10 mouse cellular contexts compared by ENCODE assay signal in the genomic region with DNA sequence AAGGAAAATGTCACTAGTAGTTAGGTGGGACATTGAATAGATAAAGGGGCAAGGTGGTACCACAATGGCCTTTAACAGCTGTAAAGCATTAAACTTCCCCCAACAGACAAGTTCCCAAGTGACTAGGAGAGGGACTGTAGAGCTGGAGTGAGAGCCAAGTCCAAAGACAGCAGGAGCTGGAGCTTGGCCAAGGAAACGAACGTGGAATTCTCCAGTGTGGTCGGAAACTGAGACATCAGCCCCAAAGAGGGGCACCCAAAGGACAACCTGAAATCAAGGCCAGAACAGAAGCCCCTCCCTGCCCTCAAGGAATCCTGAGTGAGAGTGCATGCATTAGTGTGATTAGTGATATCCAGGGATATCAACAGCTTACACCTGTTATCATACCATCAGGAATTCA. TPM values are rescaled to one million over a fixed set of nuclear protein-coding genes. Genes with fewer than 3 reads are reported as not detected.
DNase-seq lines count a peak whose midpoint lies in the region; ATAC-seq and TF ChIP-seq lines count a peak whose summit lies in the region.
"Had no signal": no experiment of that assay in that cellular context is flagged by ENCODE, and none has a peak within 500 bp of the region (broad histone marks: within the 10 kb centered on the region; RNA-seq: fewer than 3 reads in every experiment).

No protein-coding gene starts in this region.

- ATAC-seq in stomach, postnatal 0 days (ENCODE audit: low FRiP score, low TSS enrichment), result no peak
- no peak for ATAC-seq in granulocyte monocyte progenitor cell, adult 5-6 weeks (replicated peaks; ENCODE audit: poor library complexity, severe bottlenecking)

- H3K4me2 ChIP-seq in stomach, postnatal 0 days (replicated peaks; ENCODE audit: low read depth), result peak overlapping the region; percentile 4; the same call in 1 of the 2 replicates

- peaks cover 6% of the 10 kb centered on the region for H3K4me1 ChIP-seq in stomach, postnatal 0 days (replicated peaks; ENCODE audit: control insufficient read depth, insufficient read depth)

- TF ChIP-seq EP300 in stomach, postnatal 0 days (optimal IDR thresholded peaks at IDR 0.05), result no peak

- DNase-seq in heart, adult 18-20 months, result peak; percentile 22 to 37
- DNase-seq in heart, adult 11 months, result no peak
- peak; percentile 29 for DNase-seq in right cerebral cortex, postnatal 4 days
- no peak for DNase-seq in right cerebral cortex, postnatal 25 days
- DNase-seq in kidney, adult 9 months, result peak; percentile 45
- no peak for DNase-seq in stomach, postnatal 0 days (ENCODE audit: low spot score)
- no peak for DNase-seq in left cerebral cortex, adult 2 months (ENCODE audit: extremely low spot score in 1 of 2, low spot score in 2 of 2)

- WGBS in stomach, postnatal 0 days, result 4% methylated on average over 3 of the region's 3 CpGs

- no peaks in the 10 kb centered on the region for H3K27me3 ChIP-seq in stomach, postnatal 0 days (ENCODE audit: control insufficient read depth, insufficient read depth, low read length)

- TF ChIP-seq CTCF in stomach, postnatal 0 days (IDR thresholded peaks at IDR 0.05; ENCODE audit: low read depth), result no peak
- no peak for TF ChIP-seq CTCF in left cerebral cortex, adult 2 months (IDR thresholded peaks at IDR 0.05)

- H3K9me3 ChIP-seq in stomach, postnatal 0 days (ENCODE audit: control insufficient read depth, low read length), result no peaks in the 10 kb centered on the region

- H3K4me3 ChIP-seq in stomach, postnatal 0 days (ENCODE audit: low read depth, low read length), result no peak overlapping the region
- H3K4me3 ChIP-seq in left cerebral cortex, adult 2 months, result no peak overlapping the region

- no peaks in the 10 kb centered on the region for H3K36me3 ChIP-seq in stomach, postnatal 0 days (ENCODE audit: control insufficient read depth, insufficient read depth, low read length)

- intact Hi-C loops in left cerebral cortex, adult 2 months (cut with DNase I), result no loop called here

- H3K27ac ChIP-seq in stomach, postnatal 0 days (replicated peaks), result no peak overlapping the region
- H3K27ac ChIP-seq in left cerebral cortex, adult 2 months, result no peak overlapping the region

- no peak overlapping the region for H3K9ac ChIP-seq in stomach, postnatal 0 days (ENCODE audit: low read length)

RNA-seq across cellular contexts. Expression of gene Btbd1, which starts 3.9 kb away (rescaled TPM):
- total RNA-seq in heart, adult 18-20 months (2021), result 100 to 1,000 TPM; 134 to 141 TPM
- polyA plus RNA-seq in stomach, postnatal 0 days (2015; fragmentation: Nextera tagmentation; extraction: Ambion mirVana), result 37.9 and 40.6 TPM in 2 replicates
- 37.4 and 79.2 TPM in 2 replicates for total RNA-seq in granulocyte monocyte progenitor cell, adult 5-6 weeks (2014; fragmentation: Nextera tagmentation)
- total RNA-seq in granulocyte monocyte progenitor cell, adult 5-6 weeks (2017), result 87.9 and 103 TPM in 2 replicates
- 100 to 1,000 TPM; 110 to 111 TPM for total RNA-seq in left cerebral cortex, adult 2 months (2021)

RNA-seq across cellular contexts. Expression of gene Gm10160, which starts 30.2 kb away (rescaled TPM):
- total RNA-seq in heart, adult 18-20 months (2021), result not detected
- not detected in 2 replicates for polyA plus RNA-seq in stomach, postnatal 0 days (2015; fragmentation: Nextera tagmentation; extraction: Ambion mirVana)
- not detected in 2 replicates for total RNA-seq in granulocyte monocyte progenitor cell, adult 5-6 weeks (2014; fragmentation: Nextera tagmentation)
- not detected in 2 replicates for total RNA-seq in granulocyte monocyte progenitor cell, adult 5-6 weeks (2017)
- not detected for total RNA-seq in left cerebral cortex, adult 2 months (2021)
- total RNA-seq: left cerebral cortex, postnatal 10 days had no signal
- polyA plus RNA-seq: testis, adult 2 months had no signal

RNA-seq across cellular contexts. Expression of gene Tm6sf1, which starts 33.4 kb away (rescaled TPM):
- total RNA-seq in heart, adult 18-20 months (2021), result 10 to 100 TPM; 10.7 to 12.3 TPM
- polyA plus RNA-seq in stomach, postnatal 0 days (2015; fragmentation: Nextera tagmentation; extraction: Ambion mirVana), result 5.2 and 5.5 TPM in 2 replicates
- 177 and 196 TPM in 2 replicates for total RNA-seq in granulocyte monocyte progenitor cell, adult 5-6 weeks (2014; fragmentation: Nextera tagmentation)
- total RNA-seq in granulocyte monocyte progenitor cell, adult 5-6 weeks (2017), result 132 and 194 TPM in 2 replicates
- 10 to 100 TPM; 30.9 to 33.7 TPM for total RNA-seq in left cerebral cortex, adult 2 months (2021)

RNA-seq across cellular contexts. Expression of gene 3110040N11Rik, which starts 36.1 kb away (rescaled TPM):
- total RNA-seq in heart, adult 18-20 months (2021), result 10 to 100 TPM; 27.6 to 32.3 TPM
- polyA plus RNA-seq in stomach, postnatal 0 days (2015; fragmentation: Nextera tagmentation; extraction: Ambion mirVana), result 46.2 and 46.7 TPM in 2 replicates
- total RNA-seq in granulocyte monocyte progenitor cell, adult 5-6 weeks (2014; fragmentation: Nextera tagmentation), result 20.0 and 28.1 TPM in 2 replicates
- total RNA-seq in granulocyte monocyte progenitor cell, adult 5-6 weeks (2017), result 69.5 and 80.4 TPM in 2 replicates
- total RNA-seq in left cerebral cortex, adult 2 months (2021), result 10 to 100 TPM; 25.1 to 25.9 TPM

Comparison
In these comparisons a context has a peak if more than half of its experiments do, and no peak if none do; other contexts are left out.
1. DNase-seq: peak in heart, adult 18-20 months (2 of 2), right cerebral cortex, postnatal 4 days (single experiment) and kidney, adult 9 months (single experiment); none in heart, adult 11 months (single experiment), right cerebral cortex, postnatal 25 days (single experiment), stomach, postnatal 0 days (single experiment) and left cerebral cortex, adult 2 months (0 of 2).